Mouse (Mus musculus) thymus, adult 2 months (tissue): Measurements from ENCODE around the gene Gstm5.

Source experiments
- CTCF ChIP-seq: fragments of 200-500 bp; IDR thresholded peaks from 2 replicates; pipeline ENCODE4 v1.5.1; 2012; ENCODE audit warnings: mild to moderate bottlenecking, control low read depth, low read length, moderate library complexity, borderline replicate concordance; ENCODE audit not compliant: control insufficient read depth, poor library complexity, insufficient read depth; ENCODE audit errors: extremely low read depth
- POLR2A ChIP-seq: fragments of 200-500 bp; IDR thresholded peaks from 2 replicates; pipeline ENCODE4 v1.6.1; 2012; ENCODE audit warnings: mild to moderate bottlenecking, low read length, control low read depth, moderate library complexity; ENCODE audit not compliant: control insufficient read depth, poor library complexity, insufficient read depth; ENCODE audit errors: extremely low read depth

- TF ChIP-seq CTCF (no peak), POLR2A (no peak)
Measured at GRCm38 (mm10) chr3:107862471-107862870, 33.1 kb upstream of the Gstm5 start.
